Mouse (Mus musculus) hematopoietic stem cell, adult 5-6 weeks (primary cell): ENCODE results near the gene Ddx50. TPM values are rescaled to one million over a fixed set of nuclear protein-coding genes. Genes with fewer than 3 reads are reported as not detected.

Source experiments
- ATAC-seq, 2 experiments: fragments of 125-278 bp in 1 of 2; replicated peaks in 1 of 2; 2 replicates each; pipeline ENCODE4 v1.8.0; 2016 to 2017; ENCODE audit warnings: inconsistent platforms in 2 of 2, mild to moderate bottlenecking in 2 of 2, moderate number of reproducible peaks in 2 of 2, low read depth in 1 of 2, moderate TSS enrichment in 1 of 2; ENCODE audit not compliant: low FRiP score in 2 of 2, poor library complexity in 2 of 2, severe bottlenecking in 2 of 2, insufficient read depth in 1 of 2, low TSS enrichment in 1 of 2
- total RNA-seq: library from RNA; stranded (forward); fragments of 172-1452, 232-1000 nt; gene quantifications from 2 replicates; pipeline ENCODE4 v1.2.3, GENCODE M21; 2017

Gene Ddx50
- 112 and 146 TPM in 2 replicates for total RNA-seq

DNA sequence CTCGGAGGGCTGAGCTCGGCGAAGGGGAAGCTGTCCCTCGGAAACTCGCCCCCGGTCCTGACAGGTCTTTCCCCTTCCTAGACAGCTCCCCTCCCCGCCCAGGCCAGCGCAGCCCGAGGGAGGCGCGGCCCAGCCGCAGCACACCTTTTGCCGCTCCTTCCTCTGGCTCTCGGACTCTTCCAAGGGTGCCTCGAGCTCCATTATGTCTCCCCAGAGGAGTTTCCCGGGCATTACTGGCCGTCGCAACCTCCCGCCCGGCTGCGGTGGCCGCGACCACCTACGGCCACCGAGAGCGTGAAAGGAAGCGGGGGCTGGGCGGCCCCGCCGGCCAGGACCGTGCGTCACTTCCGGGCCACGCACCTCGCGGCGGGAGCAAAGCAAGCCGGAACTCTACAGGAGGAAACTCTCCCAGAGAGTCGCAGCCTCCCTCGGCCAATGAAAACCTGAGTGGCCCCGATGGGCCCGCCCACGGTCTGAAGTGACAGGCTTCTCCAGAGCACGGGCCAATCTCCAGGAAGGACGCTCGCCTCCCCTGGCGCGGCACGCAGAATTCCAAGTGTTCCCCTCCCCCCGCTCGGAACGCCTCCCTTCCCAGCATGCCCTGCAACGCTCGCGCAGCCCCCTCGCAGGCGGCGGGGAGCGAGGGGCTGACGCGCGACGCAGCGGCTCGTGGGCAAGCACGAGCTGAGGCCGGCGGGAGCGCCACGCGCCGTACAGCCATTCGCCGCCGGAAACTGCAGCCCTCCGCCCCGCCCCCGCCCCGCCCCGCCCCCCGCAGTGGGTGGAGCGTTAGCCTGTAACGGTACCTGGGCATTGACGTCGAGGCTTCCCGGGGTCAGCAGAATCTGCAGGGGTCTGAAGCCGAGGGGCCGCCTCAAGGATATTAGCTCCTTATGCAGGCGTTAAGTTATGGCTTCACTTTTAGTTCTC, at the start of gene Ddx50:
Gene Ddx50 (minus strand): TSS at position 338 of the 930 bp plus-strand sequence.
- peak; percentile 96 to 99 for ATAC-seq

DNA sequence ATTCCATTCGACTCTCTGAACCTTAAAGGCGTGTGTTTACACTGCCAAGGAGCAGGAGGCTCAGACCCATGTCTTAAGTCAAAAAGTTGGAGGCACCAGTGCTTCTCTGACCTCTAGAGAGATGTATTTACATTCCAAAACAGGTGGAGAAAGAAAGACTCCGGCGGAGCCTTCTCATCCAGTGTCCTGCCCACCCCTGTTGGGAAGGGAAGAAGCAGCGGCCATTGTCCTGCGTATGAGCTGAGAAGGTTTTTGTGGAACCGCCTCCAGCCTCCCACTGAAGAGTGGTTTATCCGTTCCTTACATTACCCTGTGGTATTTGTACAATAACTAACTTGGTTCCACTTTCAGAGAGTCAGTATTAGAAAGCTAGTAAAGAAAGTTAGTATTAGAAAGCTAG, 41.8 kb upstream of the Ddx50 start:
- no peak for ATAC-seq

DNA sequence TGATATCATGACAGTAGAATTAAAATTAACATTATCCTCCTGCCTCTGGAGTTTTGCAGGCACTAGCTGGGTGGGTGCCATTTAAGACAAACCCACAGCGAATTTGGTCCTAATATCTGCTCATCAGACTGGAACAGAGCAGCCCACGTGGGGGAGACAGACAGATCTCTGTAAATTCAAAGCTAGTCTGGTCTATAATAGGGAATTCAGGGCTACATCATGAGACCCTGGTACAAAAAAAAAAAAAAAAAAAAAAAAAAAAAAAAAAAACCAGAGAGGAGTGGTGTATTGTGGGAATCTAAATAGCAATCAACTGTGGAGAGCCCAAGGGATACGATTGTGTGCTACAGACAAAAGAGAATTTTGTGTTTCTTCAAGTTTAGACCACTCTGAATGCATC, 41.2 kb upstream of the Ddx50 start:
- ATAC-seq: no peak

DNA sequence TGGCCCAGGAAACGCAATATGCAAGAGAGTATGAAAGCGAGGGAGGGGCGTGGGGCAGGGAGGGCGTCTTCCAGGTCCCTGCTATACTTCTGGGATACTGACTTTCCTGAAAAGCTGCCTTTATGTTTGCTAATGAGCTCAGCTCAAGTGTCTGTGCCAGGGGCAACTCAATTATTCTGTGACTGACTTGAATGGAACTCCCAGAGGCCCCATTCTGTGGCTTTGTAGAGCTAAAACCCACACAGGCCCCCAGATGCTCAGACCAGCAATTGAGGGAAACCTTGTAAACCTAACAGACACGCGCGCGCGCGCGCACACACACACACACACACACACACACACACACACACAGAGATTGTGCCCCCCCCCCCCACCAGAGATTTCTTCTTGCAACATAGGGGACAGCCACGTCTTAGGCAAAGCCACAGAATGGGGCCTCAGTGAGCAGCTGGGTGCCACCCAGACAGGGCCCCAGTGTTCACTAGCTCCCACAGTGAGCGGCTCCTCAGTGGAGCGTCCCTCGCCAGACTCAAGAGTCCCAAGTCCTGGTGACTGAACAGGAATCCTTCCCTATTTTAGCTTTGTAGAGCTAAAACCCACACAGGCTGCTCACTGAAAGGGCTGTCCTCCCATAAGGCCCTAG, 36.1 kb upstream of the Ddx50 start:
- ATAC-seq: no peak

DNA sequence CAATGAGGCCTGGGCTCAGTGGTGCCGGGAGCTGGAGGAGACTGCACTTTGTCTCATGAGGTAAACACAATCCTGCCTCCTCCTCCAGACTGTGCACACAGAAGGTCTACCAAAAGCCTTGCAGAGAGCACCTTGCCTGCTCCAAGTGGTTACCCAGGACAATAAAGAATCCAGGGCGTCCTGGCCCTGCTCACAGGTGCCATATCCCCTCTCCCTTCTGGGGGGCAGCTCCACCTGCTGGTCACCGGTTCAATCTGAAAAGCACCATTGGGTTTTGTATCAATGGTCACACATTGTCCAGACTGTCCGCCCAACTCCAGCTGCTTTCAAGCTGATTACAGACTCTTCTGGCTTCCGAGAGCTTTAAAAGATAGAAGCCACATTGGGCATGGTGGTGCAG, 32.0 kb upstream of the Ddx50 start:
- ATAC-seq: peak in 1 of 2 experiments; percentile 51; a peak in 2 of 4 replicates

DNA sequence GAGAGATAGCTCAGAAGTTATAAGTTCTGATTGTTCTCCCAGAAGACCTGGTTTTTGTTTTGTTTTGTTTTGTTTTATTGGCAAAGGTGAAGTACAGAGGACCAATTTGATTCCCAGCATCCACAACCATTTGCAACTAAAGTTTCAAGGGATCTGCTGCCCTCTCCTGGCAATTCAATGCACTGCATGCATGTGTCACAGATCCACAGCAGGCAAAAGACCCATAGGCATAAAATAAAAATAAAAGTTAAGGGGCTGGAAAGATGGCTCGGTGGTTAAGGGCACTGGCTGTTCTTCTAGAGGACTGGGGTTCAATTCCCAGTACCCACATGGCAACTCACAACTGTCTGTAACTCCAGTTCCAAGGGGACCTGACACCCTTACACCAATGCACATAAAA, 28.8 kb upstream of the Ddx50 start:
- ATAC-seq: no peak

DNA sequence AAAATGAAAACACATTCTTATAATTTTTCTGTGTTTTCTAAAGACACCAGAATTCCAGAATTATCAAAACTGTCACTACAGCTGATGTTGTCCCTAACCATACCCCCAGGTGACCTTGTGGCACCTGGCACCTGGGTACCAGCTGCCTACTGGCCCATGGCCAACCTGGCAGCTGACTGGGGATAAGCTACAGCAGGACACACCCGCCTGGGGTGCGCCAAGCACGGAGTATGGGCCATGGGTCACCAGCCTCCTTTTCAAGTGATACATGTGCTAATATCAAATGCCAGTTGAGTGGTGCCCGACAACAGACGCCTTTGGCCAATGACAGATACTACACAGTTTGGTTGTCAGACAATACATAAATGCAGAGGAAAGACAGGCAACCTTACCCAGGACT, 26.3 kb upstream of the Ddx50 start:
- no peak for ATAC-seq

DNA sequence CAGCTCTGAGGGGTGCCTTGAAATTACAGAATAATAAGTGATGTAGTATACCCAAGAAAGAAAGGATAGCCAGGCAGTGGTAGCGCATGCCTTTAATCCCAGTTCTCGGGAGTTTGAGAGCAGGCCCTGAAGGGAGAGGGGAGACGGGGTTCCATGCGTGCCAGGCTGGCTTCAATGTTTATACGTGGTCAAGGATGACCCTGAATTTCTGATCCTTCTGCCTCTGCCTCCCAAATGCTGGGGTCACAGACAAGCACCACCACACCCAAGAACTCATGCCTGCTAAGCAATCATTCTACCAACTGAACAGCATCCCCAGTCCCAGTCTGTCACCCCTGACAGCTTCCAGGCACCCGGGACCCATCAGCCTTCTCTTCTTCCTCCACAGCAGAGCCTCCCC, 25.2 kb upstream of the Ddx50 start:
- ATAC-seq: no peak

DNA sequence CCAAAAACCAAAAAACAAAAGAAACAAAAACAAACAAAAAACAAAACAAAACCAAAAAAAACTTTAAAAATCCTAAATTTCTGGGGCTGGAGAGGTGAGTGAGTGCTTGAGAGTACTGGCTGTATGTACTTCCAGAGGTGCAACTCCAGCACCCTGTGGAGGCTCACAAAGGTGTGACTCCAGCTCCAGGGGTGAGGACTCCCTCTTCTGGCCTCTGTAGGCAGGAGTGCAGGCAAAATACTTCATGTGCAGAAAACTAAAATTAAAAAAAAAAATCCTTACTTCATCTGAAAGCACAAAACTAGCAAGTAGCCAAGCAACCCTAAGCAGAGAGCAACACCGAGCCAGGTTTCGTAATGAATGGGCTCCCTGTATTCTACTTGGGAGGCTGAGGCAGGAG, 21.3 kb upstream of the Ddx50 start:
- no peak for ATAC-seq

DNA sequence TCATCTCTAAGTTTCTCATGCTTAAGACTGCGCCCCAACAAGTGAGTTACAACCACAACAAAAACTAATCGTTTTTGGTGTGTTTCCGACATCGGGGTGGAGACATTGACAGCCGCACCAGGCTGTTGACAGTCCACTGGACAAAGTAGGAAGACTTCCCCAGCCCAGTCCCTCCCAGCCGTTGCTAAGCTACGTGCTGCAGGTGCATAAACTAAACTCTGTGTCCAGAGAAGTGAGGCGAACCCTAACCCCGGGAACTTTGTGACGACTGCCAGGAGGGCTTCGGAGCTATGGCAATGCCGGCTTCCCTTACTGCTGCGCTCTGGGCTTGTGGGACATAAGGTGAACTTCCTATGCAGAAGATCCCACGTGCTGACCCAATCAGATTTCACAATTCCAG, 18.2 kb upstream of the Ddx50 start:
- ATAC-seq: no peak

DNA sequence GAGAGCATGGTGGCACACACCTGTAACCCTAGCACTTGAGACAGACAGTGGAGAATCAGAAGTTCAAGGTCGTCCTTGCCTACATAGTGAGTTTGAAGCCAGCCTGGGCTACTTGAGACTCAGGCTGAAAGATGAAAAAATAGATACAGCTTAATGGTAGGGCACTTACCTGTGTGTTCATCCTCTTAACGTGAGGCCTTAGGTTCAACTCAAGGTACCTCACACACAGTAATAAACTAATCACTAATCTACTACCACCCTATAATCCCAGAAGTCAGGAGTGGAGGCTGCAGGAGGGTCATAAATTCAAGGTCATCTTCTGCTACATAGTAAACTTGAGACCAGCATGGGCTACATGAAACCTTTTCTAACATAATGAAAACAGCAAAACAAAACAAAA, 17.4 kb upstream of the Ddx50 start:
- ATAC-seq: no peak

DNA sequence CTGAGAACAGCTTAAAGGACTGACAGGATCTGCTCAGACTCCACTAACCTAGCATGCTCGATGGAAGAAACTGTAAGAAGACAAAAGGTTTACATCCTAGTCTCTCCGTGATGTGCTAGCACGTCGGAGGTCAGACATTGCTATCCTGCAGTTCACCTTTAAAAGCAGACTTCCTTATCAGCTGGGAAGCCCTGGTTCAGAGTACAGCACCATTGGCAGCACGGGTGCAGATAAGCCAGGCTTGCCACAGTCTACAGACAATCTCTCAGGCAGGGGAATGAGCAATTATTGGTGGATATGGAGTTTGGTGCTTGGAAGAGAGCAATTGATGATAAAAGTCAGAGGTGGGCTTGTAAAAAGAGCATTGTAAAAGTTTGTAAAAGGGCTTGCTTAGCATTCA, 17.0 kb upstream of the Ddx50 start:
- ATAC-seq: no peak

DNA sequence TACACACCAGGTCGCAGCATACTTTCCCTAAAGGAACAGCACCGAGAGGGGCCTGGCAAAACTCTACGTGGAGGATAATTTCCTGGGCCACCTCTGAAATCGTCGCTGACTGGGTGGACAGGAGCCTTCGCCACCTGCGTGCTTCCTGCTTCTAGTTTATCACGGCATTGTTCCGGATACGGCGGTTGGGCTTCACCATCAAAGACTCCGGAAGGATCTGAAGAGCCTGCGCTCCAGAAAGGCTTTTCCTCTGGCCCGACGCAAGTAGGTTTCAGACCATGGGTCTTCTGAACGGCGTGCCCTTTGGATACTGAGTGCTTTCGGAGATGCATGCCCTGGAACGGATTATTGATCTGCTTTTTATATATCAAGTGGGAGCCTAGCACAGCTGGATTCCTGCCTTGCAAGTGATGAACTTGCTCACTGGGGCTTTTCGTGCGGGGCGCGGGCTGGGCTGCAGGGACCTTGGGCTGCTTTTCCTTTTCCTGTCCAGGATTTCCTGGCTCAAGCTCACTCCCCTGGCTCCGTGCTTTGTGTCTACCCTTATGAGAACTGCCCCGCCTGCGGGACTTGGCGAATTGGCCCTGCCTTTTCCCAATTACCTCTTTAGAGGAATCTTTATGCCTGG, 14.1 kb upstream of the Ddx50 start:
- ATAC-seq: peak; percentile 73 to 82

DNA sequence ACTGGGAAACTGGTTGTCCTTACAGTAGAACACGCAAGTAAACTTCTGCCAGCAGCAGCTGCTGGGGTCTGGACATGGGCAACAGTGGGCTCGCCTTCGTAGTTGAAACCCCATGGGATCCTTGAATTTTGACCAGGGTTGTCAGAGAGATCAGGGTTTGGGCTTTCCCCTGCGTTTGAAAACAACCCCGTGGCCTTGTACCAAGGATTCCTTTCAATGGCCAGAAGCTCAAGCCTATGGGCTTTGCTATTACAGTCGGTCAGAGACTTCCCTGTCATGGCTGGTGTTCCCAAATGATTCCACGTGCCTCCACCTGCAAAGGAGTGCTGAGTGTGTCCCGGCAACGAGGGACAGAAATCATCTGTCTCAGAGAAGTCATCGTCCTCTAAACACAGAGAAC, 13.2 kb upstream of the Ddx50 start:
- no peak for ATAC-seq

DNA sequence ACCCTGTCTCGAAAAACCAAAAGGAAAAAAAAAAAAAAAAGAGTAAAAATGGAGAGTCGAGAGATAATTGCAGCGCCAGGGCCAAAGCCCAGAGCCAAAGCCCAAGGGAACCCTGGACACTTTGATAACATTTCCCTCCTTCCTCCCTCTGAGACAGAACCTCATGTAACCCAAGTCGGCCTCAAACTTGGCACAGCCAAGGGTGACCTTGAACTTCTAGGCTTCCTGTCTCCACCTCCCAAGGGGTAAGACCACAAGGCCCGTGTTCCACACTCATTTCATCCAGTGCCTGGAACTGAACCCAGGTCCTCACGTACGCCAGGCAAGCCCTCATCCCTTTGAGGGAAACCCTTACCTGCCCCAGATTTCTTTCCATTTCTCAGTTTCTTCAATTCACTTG, 5.7 kb upstream of the Ddx50 start:
- ATAC-seq: no peak

DNA sequence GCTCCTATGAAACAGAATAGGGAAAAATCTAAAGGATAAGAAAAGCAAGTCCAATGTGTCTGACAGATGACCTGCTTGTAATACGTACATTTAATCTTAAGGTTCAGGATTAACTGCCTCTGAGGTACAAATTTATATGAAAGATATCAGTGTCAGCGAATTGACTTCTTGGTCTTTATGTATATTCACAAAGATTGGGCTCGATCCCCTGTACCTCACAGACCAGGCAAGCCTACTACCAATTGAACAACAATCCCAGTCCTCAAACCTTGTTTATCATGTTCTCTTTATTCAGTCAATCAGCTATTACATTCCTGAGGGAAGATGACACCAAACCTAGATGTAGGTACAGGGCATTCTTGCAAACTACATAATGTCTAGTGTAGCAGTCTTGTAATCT, 943 bp upstream of the Ddx50 start:
- no peak for ATAC-seq

DNA sequence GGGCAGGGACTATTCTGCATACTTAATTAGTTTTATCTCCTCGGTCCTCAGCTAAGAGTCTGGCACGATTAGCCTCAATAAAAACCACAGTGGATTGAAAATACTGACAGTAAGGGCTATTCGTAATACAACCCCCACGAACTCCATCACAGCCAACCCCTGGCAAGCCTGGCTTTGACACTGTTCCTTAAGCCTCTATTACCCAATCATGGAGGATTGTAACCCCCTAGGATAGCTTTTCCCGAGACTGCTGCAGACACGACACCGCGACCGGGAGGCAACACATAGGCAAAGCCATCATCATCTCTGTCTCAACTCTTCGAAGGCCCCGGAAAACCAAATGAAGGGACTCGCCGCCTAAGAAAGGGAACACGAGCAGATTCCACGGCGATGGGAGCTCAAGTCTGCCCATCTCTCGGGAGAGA, 648 bp downstream of the Ddx50 start:
- 0 out of 4 replicates have a peak, but pooled peaks of 1 of the 2 experiments have one; percentile 11 for ATAC-seq

DNA sequence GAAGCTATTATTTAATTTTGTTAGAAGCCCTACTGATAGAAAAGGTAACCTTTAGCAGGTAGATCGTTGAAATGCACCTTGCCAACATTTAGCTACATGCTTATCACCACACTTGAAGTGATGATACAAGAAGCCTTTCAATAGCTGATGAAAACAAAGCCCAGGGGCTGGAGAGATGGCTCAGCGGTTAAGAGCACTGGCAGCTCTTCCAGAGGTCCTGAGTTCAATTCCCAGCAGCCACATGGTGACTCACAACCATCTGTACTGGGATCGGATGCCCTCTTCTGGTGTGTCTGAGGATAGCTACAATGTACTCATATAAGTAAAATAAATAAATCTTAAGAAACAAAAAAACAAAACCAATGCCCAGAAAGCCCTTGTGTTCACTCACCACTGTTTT, 46.9 kb downstream of the Ddx50 start:
- ATAC-seq: no peak
